Mouse (Mus musculus) layer of hippocampus, adult 2 months (tissue): ENCODE data around the gene Scarb1. TPM values are rescaled to one million over a fixed set of nuclear protein-coding genes. Genes with fewer than 3 reads are reported as not detected.

Experiments
- DNase-seq, 2 experiments: peaks; one replicate each; pipeline ENCODE4 v3.0.0; 2022; ENCODE audit warnings: low spot score in 2 of 2
- H3K27ac ChIP-seq: fragments of 200-600 bp; 2 replicates; pipeline ENCODE4 v1.8.1; 2022
- H3K4me3 ChIP-seq: fragments of 200-600 bp; 2 replicates; pipeline ENCODE4 v1.8.1; 2022; ENCODE audit warnings: mild to moderate bottlenecking
- CTCF ChIP-seq: fragments of 200-600 bp; conservative IDR thresholded peaks from 2 replicates; pipeline ENCODE4 v1.8.1; 2022; ENCODE audit warnings: antibody characterized with exemption, mild to moderate bottlenecking, moderate library complexity
- total RNA-seq, 2 experiments: library from RNA; stranded (reverse); gene quantifications; 2 replicates each; pipeline ENCODE4 v1.2.3; 2021

The Scarb1 gene
- total RNA-seq, 2 experiments from 2014 or later, result 34.5 to 35.1 TPM

DNA sequence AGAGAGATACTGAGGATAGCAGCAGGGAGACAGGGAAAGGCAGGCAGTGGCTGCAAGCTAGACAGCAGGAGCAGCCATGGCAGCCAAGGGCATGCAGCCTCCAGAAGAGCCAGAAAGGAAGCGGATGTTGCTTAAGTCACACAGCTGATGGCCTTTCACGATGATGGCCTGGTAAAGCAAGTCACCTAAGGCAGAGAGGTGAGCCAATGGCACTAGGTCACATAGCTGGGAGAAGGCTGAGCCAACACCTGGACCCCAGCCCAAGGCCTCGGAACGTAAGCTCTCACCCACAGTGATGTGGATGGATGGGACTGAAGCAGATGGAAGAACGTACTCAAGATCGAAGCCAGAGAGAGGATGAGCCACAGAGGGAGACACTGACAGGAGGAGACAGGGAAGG is 17.8 kb downstream of the Scarb1 start:
- no peak for TF ChIP-seq CTCF
- DNase-seq, result no peak
- Histone ChIP-seq H3K27ac (no peak overlapping the region), H3K4me3 (no peak overlapping the region)

DNA sequence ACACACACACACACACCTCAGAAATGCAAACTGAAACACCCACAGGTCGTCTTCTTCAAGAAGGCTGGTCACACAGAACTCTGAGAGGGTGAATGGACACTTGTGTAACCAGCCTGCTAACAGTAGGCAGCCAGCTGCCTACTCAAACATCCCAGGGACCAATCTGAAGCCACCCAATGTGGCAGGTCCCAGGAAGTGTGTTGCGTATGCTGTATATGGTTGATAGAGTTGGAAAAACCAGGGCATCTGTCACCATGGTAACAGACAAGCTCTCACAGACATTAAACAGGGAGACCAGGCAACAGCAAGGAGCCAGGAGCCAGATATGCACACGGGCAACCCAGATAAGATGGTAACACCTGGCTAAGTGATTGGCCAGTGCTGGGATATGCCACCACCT is 19.1 kb downstream of the Scarb1 start:
- no peak for DNase-seq
- H3K27ac ChIP-seq, result no peak overlapping the region
- H3K4me3 ChIP-seq, result no peak overlapping the region
- no peak for TF ChIP-seq CTCF

DNA sequence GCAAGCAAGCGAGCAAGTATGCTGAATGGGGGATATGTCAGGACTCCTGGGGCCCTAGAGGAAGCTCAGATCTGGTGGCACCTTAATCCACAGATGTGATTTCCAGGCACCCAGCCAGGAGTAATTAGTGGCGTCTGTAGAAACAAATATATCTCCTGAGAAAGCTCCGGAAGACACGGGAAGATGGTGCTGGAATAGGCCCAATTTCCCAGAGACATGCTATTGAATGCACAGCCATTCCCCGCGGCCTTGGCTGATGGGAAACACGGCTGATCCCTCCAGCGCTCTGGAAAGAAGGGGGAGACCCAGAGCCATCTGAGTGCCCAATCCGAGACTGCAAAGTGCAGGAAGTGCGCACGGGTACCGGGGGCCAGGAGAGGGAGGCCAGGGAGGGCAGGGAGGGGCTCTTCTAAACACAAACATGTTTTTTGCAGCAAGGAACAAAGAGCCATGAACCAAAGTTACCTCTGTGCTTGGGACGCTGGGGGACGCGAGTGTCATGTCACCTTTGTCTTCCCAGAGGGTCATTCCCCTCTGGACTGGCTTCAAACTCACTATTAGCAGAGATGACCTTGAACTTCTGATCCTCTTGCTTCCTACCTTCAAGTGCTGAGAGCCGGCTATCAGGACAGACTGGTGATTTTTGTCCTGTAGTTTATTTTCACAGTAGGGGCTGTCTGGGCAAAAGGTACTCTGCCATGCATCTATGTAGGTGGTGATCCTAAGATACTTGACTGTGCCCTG is 21.7 kb downstream of the Scarb1 start:
- no peak for DNase-seq
- no peak overlapping the region for H3K4me3 ChIP-seq
- H3K27ac ChIP-seq, result 0 out of 2 replicates have a peak overlapping the region, but pooled peaks have one; percentile 28
- TF ChIP-seq CTCF, result no peak

DNA sequence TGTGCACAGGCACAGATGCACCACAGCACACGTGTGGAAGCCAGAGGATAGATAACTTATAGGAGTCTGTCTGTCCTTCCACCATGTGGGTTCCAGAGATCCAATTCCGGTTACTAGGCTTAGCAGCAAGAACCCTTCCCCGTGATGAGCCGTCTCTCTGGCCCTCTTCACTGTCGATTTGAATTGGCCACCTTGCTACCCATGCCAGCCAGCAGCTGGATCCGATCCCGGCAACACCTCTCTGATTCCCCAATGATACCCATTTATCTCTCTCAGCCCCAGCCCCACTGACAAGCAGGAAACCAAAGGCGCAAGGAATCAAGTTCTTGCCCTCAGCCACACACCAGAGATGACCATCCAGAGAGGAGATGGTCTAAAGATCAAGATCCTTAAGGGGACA is 22.9 kb downstream of the Scarb1 start:
- H3K4me3 ChIP-seq, result no peak overlapping the region
- TF ChIP-seq CTCF, result no peak

DNA sequence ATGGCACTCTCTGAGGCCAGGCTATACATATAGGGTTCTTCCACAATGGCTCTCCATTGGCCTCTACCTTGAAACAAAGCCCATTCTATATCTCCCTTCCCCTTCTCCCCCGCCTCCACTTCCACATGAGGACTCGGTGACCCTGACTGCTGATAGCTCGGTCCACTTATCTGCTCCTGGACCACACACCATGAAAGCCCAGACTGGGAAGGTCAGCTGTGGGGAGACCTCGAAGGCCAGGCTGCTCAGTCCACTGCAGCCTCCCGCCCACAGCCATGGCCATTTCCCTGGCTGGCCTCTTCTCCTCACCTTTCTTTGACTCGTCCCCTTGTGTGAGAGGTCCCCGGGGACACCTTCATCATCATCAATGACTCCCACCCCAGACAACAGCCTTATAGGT is 23.6 kb downstream of the Scarb1 start:
- no peak overlapping the region for H3K27ac ChIP-seq
- TF ChIP-seq CTCF, result no peak
- no peak for DNase-seq
- H3K4me3 ChIP-seq, result no peak overlapping the region

More for the DNA sequence above, 22.9 kb downstream of the Scarb1 start:
- no peak for DNase-seq
- H3K27ac ChIP-seq, result no peak overlapping the region

DNA sequence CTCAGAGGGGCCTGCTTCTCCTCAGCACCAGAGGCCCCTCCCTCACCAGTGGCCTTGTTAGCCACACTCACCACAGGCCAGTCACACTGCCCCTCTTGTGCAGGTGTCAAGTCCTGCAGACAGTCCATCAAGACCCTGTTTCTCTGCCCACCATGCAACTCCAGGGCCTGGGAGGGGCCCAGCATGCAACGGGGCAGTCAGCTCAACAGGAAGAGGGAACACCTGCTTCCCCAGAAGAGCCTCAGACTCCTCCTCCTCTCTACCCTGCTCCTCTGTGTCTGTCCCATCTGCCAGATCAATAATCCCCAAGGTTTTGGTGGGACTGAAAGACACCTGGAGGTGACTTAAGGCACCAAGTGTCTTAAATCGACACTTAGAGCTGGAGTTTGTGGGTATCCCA is 24.1 kb downstream of the Scarb1 start:
- H3K4me3 ChIP-seq, result no peak overlapping the region
- DNase-seq, result no peak
- H3K27ac ChIP-seq, result no peak overlapping the region
- TF ChIP-seq CTCF, result no peak

DNA sequence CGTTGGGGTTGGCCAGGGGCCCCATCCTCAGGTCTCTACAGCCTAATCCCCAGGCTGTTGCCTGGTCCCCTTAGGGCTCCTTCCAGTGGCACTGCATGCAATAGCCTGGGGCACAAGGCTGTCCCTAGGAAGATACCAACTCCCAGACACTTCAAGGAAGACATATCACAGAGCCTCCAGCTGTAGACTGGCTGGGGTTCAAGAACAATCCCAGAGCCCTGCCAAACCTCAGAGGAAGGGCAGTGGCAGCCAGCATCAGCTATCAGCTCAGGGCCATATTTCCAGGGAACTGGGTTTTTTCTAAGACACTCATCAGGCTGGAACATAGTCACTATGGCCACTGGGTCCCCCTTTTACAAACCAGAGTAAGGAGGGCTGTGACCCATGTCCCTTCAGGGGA is 25.8 kb downstream of the Scarb1 start:
- no peak for DNase-seq
- Histone ChIP-seq H3K4me3 (no peak overlapping the region), H3K27ac (peak overlapping the region; percentile 12; the same call in 1 of the 2 replicates)
- TF ChIP-seq CTCF, result no peak

DNA sequence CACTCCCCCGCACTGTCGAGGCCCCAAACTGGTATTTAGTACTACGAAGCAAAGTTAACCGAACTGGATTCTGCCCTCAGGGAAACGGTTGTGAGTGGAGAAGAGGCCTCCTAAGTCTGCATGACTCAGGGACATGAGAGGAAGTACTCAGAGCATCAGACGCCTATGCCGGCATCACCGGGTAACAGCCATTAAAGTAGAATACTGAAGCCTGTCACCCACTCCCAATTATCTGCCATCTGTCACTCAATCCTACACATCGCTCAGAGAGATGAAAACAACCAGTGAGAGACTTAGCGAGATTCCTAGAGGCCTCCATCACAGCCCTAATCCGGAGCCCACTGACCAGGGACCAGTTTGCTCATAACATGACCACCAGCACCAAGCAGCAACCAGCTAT is 26.9 kb downstream of the Scarb1 start:
- TF ChIP-seq CTCF, result no peak
- H3K4me3 ChIP-seq, result no peak overlapping the region
- peak in 1 of 2 experiments; percentile 54 for DNase-seq
- H3K27ac ChIP-seq, result peak overlapping the region; percentile 82

DNA sequence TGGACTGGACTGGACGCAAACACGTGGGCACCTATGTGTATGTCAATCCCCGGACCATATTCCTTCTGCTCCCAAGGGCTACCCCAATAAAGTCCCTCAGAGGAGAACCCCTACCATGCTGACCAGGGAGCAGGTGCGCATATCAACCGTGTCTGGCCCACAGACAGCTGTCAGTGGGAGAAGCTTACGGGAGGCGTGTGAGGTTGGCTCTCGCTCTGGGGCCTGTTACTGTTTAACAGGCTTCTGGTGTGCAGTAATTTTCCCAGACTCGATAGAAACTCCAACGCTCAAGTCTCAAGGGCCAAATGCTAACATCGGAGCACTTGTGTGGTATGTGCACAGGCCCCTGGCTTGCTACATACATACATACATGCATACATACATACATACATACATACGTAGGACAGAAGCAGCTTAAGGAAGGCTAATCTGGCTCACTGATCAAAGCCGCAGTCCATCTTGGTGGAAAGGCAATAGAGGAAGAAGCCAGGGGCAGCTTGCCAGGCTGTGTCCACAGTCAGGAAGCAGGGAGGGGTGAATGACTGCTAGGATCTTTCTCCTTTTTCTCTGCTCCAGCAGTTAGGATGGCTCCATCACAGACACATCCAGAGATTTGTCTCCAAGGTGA is 27.8 kb downstream of the Scarb1 start:
- no peak for TF ChIP-seq CTCF
- H3K4me3 ChIP-seq, result no peak overlapping the region
- H3K27ac ChIP-seq, result peak overlapping the region; percentile 82
- no peak for DNase-seq

DNA sequence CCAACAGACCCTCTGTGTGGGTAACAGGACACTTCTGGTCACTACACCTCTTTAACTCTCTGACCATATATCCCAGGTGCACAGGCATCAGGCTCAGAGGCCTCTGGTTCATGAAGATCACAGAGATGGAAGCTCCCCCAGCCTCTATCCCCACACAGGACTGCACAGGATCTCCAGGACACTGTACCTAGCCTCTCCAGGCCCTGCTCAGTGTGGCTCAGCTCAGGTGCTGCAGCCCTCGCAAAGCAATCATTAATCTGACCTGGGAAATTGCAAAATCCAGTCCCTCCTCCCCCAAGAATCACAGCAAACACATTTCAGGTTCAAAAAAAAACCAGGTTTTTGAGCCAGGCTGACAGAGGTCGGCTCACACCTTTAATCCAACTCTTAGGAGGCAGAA is 29.9 kb downstream of the Scarb1 start:
- TF ChIP-seq CTCF, result no peak
- H3K27ac ChIP-seq, result no peak overlapping the region
- no peak for DNase-seq
- no peak overlapping the region for H3K4me3 ChIP-seq

DNA sequence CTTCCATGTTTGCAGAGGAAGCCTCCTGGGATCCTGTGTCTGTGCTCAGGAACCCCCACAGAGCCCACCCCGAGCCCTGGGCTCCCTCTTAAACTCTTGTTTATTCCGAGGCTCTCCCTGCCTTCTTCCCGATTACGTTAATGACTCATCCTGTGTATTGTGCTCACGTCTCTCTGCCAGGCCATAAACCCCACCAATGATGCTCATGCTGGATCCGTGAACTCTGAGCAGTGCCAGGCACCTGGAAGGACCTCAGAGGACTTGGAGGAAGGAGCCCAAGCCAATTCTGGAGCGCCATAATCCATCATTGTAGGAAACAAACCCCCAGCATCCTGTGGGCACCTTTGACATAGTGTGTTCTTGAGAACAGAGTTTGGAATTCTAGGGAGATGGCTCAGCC is 31.7 kb downstream of the Scarb1 start:
- Histone ChIP-seq H3K4me3 (no peak overlapping the region), H3K27ac (no peak overlapping the region)
- no peak for TF ChIP-seq CTCF
- no peak for DNase-seq

DNA sequence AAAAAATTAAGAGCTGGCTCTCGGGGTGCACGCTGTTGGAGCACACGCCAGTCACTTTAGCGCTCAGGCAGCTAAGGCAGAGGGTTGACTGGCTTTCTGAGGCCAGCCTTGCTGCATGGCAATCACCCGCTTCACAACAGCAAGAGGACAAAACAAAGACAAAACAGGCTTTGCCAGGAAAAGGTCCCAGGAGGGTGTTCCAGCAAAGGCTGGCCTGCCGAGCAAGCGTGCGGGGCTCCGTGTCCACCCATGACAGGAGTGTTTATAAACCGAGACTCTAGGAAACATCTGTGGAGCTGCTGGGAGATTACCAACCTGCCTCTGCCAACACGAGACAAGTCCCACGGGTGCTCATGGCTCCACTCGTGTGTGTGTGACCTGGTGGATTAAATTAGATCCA is 34.1 kb downstream of the Scarb1 start:
- no peak for DNase-seq
- TF ChIP-seq CTCF, result no peak
- no peak overlapping the region for H3K4me3 ChIP-seq
- H3K27ac ChIP-seq, result no peak overlapping the region

DNA sequence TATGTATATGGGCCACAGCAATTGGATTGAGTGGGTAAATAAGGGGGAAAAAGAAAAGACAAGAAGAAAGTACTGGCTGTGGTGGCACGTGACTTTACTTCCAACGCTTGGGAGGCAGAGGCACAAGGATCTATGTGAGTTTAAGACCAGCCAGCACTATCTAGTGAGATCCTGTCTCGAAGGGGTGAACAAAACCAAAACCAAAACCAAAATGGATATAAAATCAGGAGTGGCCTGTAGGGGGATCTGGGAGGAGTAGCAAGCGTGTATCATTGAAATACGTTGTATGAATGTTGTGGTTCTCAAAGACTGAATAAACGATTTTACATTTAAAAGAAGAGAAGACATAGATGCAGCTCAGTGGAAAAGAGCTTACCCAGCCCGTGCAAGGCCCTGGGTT is 34.5 kb downstream of the Scarb1 start:
- DNase-seq, result no peak
- Histone ChIP-seq H3K27ac (no peak overlapping the region), H3K4me3 (no peak overlapping the region)
- peak; percentile 59 for TF ChIP-seq CTCF
